Mouse (Mus musculus) thymus, adult 2 months (tissue): ENCODE measurements at regions not wholly inside any gene's neighbourhood (a gene's known extent, or its start where the extent isn't known, plus 50 kb on each side); places are given as distances from the start of the nearest gene placed in this dataset.
A peak's percentile ranks its signal among the peaks of the same experiment; 100 is the strongest.

ENCODE experiments used
- DNase-seq: peaks from one replicate; pipeline ENCODE4 v3.0.0; 2021
- H3K27ac ChIP-seq: fragments of 200-500 bp; 2 replicates; pipeline ENCODE4 v1.5.1; 2012; ENCODE audit warnings: low read length, control low read depth; ENCODE audit not compliant: control insufficient read depth, insufficient read depth
- H3K27me3 ChIP-seq: fragments of 200-500 bp; 2 replicates; pipeline ENCODE4 v1.6.1; 2012; ENCODE audit warnings: mild to moderate bottlenecking, low read length, moderate library complexity, mixed read lengths; ENCODE audit not compliant: control insufficient read depth, insufficient read depth
- H3K36me3 ChIP-seq: fragments of 200-500 bp; 2 replicates; pipeline ENCODE4 v1.6.1; 2012; ENCODE audit warnings: mild to moderate bottlenecking, low read length, moderate library complexity; ENCODE audit not compliant: control insufficient read depth, insufficient read depth
- H3K4me1 ChIP-seq: fragments of 200-500 bp; replicated peaks from 2 replicates; pipeline ENCODE4 v1.6.1; 2012; ENCODE audit warnings: low read length; ENCODE audit not compliant: control insufficient read depth, insufficient read depth
- H3K4me3 ChIP-seq: fragments of 200-500 bp; 2 replicates; pipeline ENCODE4 v1.5.1; 2012; ENCODE audit warnings: mild to moderate bottlenecking, low read length, control low read depth, moderate library complexity; ENCODE audit not compliant: control insufficient read depth, insufficient read depth
- CTCF ChIP-seq: fragments of 200-500 bp; IDR thresholded peaks from 2 replicates; pipeline ENCODE4 v1.5.1; 2012; ENCODE audit warnings: mild to moderate bottlenecking, control low read depth, low read length, moderate library complexity, borderline replicate concordance; ENCODE audit not compliant: control insufficient read depth, poor library complexity, insufficient read depth; ENCODE audit errors: extremely low read depth
- POLR2A ChIP-seq: fragments of 200-500 bp; IDR thresholded peaks from 2 replicates; pipeline ENCODE4 v1.6.1; 2012; ENCODE audit warnings: mild to moderate bottlenecking, low read length, control low read depth, moderate library complexity; ENCODE audit not compliant: control insufficient read depth, poor library complexity, insufficient read depth; ENCODE audit errors: extremely low read depth
- WGBS: fragments of 180-500 bp; shearing (Covaris S2); methylation state at CpG from one replicate; pipeline ENCODE4 v1.1.7; 2018; 5-methylcytosine and 5-hydroxymethylcytosine counted together

GRCm38 (mm10) chr3:19425322-19425721, 203.2 kb downstream of the 1700064H15Rik start:
- H3K27ac ChIP-seq: no peak overlapping the region
- DNase-seq: no peak
- TF ChIP-seq POLR2A (no peak), CTCF (no peak)
- H3K4me1 ChIP-seq: peaks cover 9% of the 10 kb centered on the region; the same call in 1 of the 2 replicates
- no peaks in the 10 kb centered on the region for H3K36me3 ChIP-seq
- no peak overlapping the region for H3K4me3 ChIP-seq
- WGBS: 97% methylated on average over 1 of the region's 1 CpGs
- H3K27me3 ChIP-seq: no peaks in the 10 kb centered on the region

- no peak overlapping the region for H3K4me3 ChIP-seq
- DNase-seq: no peak
- no peaks in the 10 kb centered on the region for H3K27me3 ChIP-seq
- TF ChIP-seq CTCF (no peak), POLR2A (no peak)
- H3K4me1 ChIP-seq: peaks cover 4% of the 10 kb centered on the region; the same call in 1 of the 2 replicates
- H3K36me3 ChIP-seq: no peaks in the 10 kb centered on the region
- no peak overlapping the region for H3K27ac ChIP-seq
Observed at GRCm38 (mm10) chr3:19424384-19424783, 204.1 kb downstream of the 1700064H15Rik start.

GRCm38 (mm10) chr3:19421430-19421944, 207.0 kb downstream of the 1700064H15Rik start:
- TF ChIP-seq POLR2A: no peak
- TF ChIP-seq CTCF: no peak
- 88% methylated on average over 1 of the region's 1 CpGs for WGBS
- Histone ChIP-seq H3K27me3 (no peaks in the 10 kb centered on the region), H3K36me3 (no peaks in the 10 kb centered on the region), H3K4me3 (no peak overlapping the region), H3K4me1 (no peaks in the 10 kb centered on the region), H3K27ac (no peak overlapping the region)
- no peak for DNase-seq

GRCm38 (mm10) chr3:19420912-19421311, 207.6 kb downstream of the 1700064H15Rik start:
- H3K27me3 ChIP-seq: no peaks in the 10 kb centered on the region
- no peaks in the 10 kb centered on the region for H3K4me1 ChIP-seq
- no peaks in the 10 kb centered on the region for H3K36me3 ChIP-seq
- no peak for DNase-seq
- 98% methylated on average over 5 of the region's 5 CpGs for WGBS
- no peak for TF ChIP-seq CTCF
- TF ChIP-seq POLR2A: no peak
- no peak overlapping the region for H3K4me3 ChIP-seq
- H3K27ac ChIP-seq: no peak overlapping the region

GRCm38 (mm10) chr3:19410938-19411515, 217.4 kb downstream of the 1700064H15Rik start:
- 6% methylated on average over 3 of the region's 3 CpGs for WGBS
- no peak for TF ChIP-seq CTCF
- TF ChIP-seq POLR2A: no peak
- Histone ChIP-seq H3K4me3 (no peak overlapping the region), H3K36me3 (no peaks in the 10 kb centered on the region), H3K27ac (no peak overlapping the region), H3K4me1 (peaks cover 8% of the 10 kb centered on the region), H3K27me3 (no peaks in the 10 kb centered on the region)
- peak; percentile 54 for DNase-seq

GRCm38 (mm10) chr3:19408283-19408682, 220.2 kb downstream of the 1700064H15Rik start:
- no peaks in the 10 kb centered on the region for H3K36me3 ChIP-seq
- TF ChIP-seq CTCF (no peak), POLR2A (no peak)
- DNase-seq: no peak
- 44% methylated on average over 2 of the region's 2 CpGs for WGBS
- peaks cover 8% of the 10 kb centered on the region for H3K4me1 ChIP-seq
- no peak overlapping the region for H3K4me3 ChIP-seq
- no peak overlapping the region for H3K27ac ChIP-seq
- H3K27me3 ChIP-seq: no peaks in the 10 kb centered on the region

- Histone ChIP-seq H3K4me3 (no peak overlapping the region), H3K27ac (no peak overlapping the region), H3K27me3 (no peaks in the 10 kb centered on the region), H3K4me1 (peaks cover 8% of the 10 kb centered on the region), H3K36me3 (no peaks in the 10 kb centered on the region)
- no peak for DNase-seq
- 97% methylated on average over 2 of the region's 2 CpGs for WGBS
- TF ChIP-seq CTCF: no peak
Observed at GRCm38 (mm10) chr3:19407591-19408090, 220.8 kb downstream of the 1700064H15Rik start.
